Mouse (Mus musculus) heart, embryonic 15.5 days (tissue): Measurements from ENCODE around the gene Trpc4ap. TPM values are rescaled to one million over a fixed set of nuclear protein-coding genes. Genes with fewer than 3 reads are reported as not detected.
"Not testable (repeated sequence)": the region's sequence is repeated elsewhere in the genome, so short reads cannot be mapped to it uniquely, and the experiment has no call there.

Experiments used
- ATAC-seq: fragments of 200-750 bp; cut with Nextera tagmentation; replicated peaks from 2 replicates; pipeline ENCODE4 v1.8.0; 2017; ENCODE audit warnings: low read depth, moderate TSS enrichment; ENCODE audit not compliant: insufficient number of reproducible peaks, insufficient read depth, low FRiP score
- H3K27ac ChIP-seq: fragments of 300-500 bp; sonication (generic); 2 replicates; pipeline ENCODE4 v1.5.1; 2015; ENCODE audit warnings: mild to moderate bottlenecking, inconsistent platforms
- H3K27me3 ChIP-seq: fragments of 300-500 bp; sonication (generic); 2 replicates; pipeline ENCODE4 v1.6.1; 2015; ENCODE audit warnings: inconsistent platforms
- H3K36me3 ChIP-seq: fragments of 300-500 bp; sonication (generic); 2 replicates; pipeline ENCODE4 v1.6.1; 2015; ENCODE audit warnings: mild to moderate bottlenecking, inconsistent platforms
- H3K4me1 ChIP-seq: fragments of 300-500 bp; sonication (generic); replicated peaks from 2 replicates; pipeline ENCODE4 v1.6.1; 2015; ENCODE audit warnings: inconsistent platforms
- H3K4me2 ChIP-seq: fragments of 300-500 bp; sonication (generic); 2 replicates; pipeline ENCODE4 v1.6.1; 2015; ENCODE audit warnings: inconsistent platforms, mild to moderate bottlenecking, moderate library complexity
- H3K4me3 ChIP-seq: fragments of 300-500 bp; sonication (generic); 2 replicates; pipeline ENCODE4 v1.5.1; 2015; ENCODE audit warnings: mild to moderate bottlenecking, inconsistent platforms
- H3K9ac ChIP-seq: fragments of 300-500 bp; sonication (generic); 2 replicates; pipeline ENCODE4 v1.6.1; 2015; ENCODE audit warnings: mild to moderate bottlenecking, inconsistent platforms
- H3K9me3 ChIP-seq: fragments of 300-500 bp; sonication (generic); replicated peaks from 2 replicates; pipeline ENCODE4 v1.6.1; 2016; ENCODE audit warnings: inconsistent platforms
- WGBS: fragments of 180-500 bp; shearing (Covaris S2); methylation state at CpG from one replicate; pipeline ENCODE4 v1.1.7; 2015; ENCODE audit warnings: mixed read lengths; 5-methylcytosine and 5-hydroxymethylcytosine counted together
- polyA plus RNA-seq: library from polyadenylated mRNA; unstranded; fragments of >200 nt; fragmentation: Nextera tagmentation; extraction: Ambion mirVana; gene quantifications from 2 replicates; pipeline ENCODE4 v1.2.1, GENCODE M21; 2015

Gene Trpc4ap
- polyA plus RNA-seq, 1 experiment from 2014 or later: 83.0 TPM

DNA sequence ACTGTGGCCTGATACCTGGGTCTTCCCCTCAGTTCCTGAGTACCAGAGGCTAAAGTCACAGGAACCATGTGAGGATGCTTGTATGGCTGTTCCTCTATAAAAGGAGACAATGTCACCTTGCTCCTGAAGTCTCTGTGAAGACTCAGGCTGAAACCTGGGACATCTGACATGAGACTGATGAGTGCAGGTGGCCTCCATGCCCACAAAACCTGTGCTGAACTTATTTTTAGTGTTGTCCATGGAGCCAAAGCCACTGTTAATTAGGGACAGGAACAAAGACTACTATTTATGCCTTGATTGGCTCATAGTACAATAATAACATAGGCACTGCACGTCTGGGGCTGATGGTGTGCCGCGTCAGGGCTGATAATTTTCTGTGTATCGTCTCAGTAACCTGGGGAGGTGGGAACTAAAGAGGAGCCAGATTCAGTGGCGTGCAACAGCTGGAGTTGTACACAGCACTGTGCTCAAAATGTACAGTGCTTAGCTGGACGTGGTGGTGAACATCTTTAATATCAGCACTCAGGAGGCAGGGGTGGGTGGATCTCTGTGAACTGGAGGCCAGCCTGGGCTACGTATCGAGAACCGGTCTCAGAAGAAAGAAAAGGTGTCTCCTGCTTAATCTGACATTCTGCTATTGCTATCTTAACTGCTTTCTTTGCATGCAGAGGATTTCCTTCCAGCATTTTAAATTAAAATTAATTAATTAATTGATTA, 80.2 kb downstream of the Trpc4ap start:
- Histone ChIP-seq H3K9me3 (no peaks in the 10 kb centered on the region), H3K27ac (peak overlapping the region; percentile 91), H3K4me1 (peaks cover 43% of the 10 kb centered on the region), H3K9ac (peak overlapping the region; percentile 65), H3K27me3 (no peaks in the 10 kb centered on the region), H3K36me3 (peaks cover 21% of the 10 kb centered on the region; the same call in 1 of the 2 replicates), H3K4me2 (peak overlapping the region; percentile 76), H3K4me3 (peak overlapping the region; percentile 51)
- no peak for ATAC-seq
- WGBS: 51% methylated on average over 9 of the region's 9 CpGs

DNA sequence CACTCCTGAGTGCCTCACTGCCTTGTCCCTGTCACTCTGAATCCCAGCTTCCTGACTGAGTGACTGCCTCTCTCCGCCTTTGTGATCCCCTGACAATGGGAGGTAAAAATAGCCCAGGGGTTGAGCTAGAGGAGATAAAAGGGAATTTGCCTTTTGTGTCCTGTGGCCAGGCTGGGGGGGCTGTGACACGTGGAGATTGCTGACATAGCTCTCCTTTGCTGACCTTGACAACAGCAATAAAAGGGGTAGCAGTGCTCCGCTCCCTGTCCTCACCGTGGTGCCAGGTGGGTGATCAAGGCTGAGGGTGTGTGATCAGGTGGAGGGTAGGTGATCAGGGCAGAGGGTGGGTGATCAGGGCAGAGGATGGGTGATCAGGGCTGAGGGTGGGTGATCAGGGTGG, 81.2 kb downstream of the Trpc4ap start, which contains the start of gene Myh7b:
Gene Myh7b (plus strand): TSS at position 235 of the 400 bp plus-strand sequence.
- H3K4me1 ChIP-seq: peaks cover 47% of the 10 kb centered on the region
- 20% methylated on average over 4 of the region's 4 CpGs for WGBS
- H3K4me2 ChIP-seq: peak within 1 kb of the TSS; percentile 76
- H3K27ac ChIP-seq: peak within 1 kb of the TSS; percentile 91
- H3K4me3 ChIP-seq: peak within 1 kb of the TSS; percentile 51
- peak; percentile 69 for ATAC-seq
- no peaks in the 10 kb centered on the region for H3K27me3 ChIP-seq
- H3K9me3 ChIP-seq: no peaks in the 10 kb centered on the region
- H3K36me3 ChIP-seq: peaks cover 21% of the 10 kb centered on the region; the same call in 1 of the 2 replicates
- peak within 1 kb of the TSS; percentile 65 for H3K9ac ChIP-seq

DNA sequence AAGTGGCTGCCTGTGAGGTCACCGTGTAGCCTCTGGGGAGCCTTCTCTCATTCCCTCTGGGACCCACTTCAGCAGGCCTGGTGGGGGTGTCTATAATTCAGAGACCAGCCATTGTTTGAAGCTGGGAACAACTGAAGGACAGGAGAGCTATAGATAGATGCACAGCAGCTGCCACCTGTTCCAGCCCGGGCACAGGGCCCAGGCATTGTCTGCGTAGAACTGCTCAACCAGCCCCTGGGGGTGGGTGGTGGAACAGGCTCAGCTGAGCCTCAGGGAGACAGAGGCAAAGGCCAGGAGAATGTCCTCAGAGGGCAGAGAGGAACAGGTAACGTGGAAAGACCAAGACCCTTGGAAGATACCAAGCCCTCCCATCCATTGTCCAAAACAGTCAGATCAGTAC, 85.8 kb downstream of the Trpc4ap start:
- H3K9me3 ChIP-seq: no peaks in the 10 kb centered on the region
- 51% methylated on average over 4 of the region's 4 CpGs for WGBS
- H3K27ac ChIP-seq: peak overlapping the region; percentile 92
- H3K4me1 ChIP-seq: peaks cover 36% of the 10 kb centered on the region
- no peaks in the 10 kb centered on the region for H3K36me3 ChIP-seq
- 0 out of 2 replicates have a peak overlapping the region, but pooled peaks have one; percentile 27 for H3K9ac ChIP-seq
- ATAC-seq: peak; percentile 72
- H3K4me3 ChIP-seq: no peak overlapping the region
- H3K4me2 ChIP-seq: peak overlapping the region; percentile 44
- no peaks in the 10 kb centered on the region for H3K27me3 ChIP-seq

DNA sequence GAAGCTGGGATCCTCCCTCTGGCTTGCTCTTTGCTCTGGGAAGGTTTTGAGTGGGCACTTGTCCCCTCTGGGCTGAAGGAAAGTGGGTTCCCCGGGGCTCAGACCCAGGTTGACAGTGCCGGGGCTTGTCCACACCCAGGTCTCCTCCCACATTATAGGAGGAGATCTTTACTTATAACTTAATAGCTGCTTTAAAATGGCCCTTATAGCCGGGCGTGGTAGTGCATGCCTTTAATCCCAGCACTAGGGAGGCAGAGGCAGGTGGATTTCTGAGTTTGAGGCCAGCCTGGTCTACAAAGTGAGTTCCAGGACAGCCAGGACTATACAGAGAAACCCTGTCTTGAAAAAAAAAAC, 87.0 kb downstream of the Trpc4ap start:
- H3K4me1 ChIP-seq: peaks cover 31% of the 10 kb centered on the region
- not testable (repeated sequence) for H3K9me3 ChIP-seq, H3K27me3 ChIP-seq, ATAC-seq, H3K9ac ChIP-seq, H3K36me3 ChIP-seq, H3K4me3 ChIP-seq
- WGBS: 46% methylated on average over 4 of the region's 4 CpGs
- peak overlapping the region; percentile 92 for H3K27ac ChIP-seq
- peak overlapping the region; percentile 44 for H3K4me2 ChIP-seq

DNA sequence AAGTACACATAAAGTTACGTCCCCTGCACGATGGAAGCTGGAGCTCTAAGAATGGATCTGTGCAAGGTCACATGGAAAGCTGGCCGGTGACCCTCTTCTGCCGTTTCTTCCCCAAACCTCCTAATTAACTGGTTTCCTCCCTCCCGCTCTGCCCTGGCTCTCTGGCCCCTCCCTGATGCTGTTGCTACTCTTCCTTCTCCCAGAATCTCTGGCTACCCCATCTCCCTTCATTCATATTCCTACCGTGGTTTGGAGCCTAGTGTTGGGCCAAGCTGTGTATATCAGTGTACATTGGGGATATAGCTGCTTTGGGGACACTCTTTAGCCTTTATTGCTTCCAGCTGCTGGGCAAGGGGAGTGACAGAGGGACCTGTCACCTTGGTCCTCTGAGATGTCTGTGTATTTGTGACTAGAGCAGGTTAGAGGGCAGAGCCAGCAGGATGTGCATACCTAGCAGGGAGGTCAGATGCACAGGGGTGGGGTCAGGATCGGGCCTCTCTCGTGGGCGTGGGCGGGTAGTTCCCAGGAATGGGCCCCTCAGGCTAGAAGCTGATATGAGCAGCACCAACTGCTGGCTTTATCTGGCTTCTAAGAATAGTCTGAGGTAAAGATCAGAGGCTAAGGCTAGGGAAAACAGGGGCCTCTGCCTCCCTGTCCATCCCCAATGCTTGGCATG, 87.5 kb downstream of the Trpc4ap start:
- Histone ChIP-seq H3K4me1 (peaks cover 31% of the 10 kb centered on the region), H3K4me2 (peak overlapping the region; percentile 44), H3K36me3 (no peaks in the 10 kb centered on the region), H3K9ac (no peak overlapping the region), H3K9me3 (no peaks in the 10 kb centered on the region), H3K4me3 (no peak overlapping the region), H3K27ac (peak overlapping the region; percentile 92), H3K27me3 (no peaks in the 10 kb centered on the region)
- peak; percentile 49; the same call in 1 of the 2 replicates for ATAC-seq
- 26% methylated on average over 10 of the region's 10 CpGs for WGBS

DNA sequence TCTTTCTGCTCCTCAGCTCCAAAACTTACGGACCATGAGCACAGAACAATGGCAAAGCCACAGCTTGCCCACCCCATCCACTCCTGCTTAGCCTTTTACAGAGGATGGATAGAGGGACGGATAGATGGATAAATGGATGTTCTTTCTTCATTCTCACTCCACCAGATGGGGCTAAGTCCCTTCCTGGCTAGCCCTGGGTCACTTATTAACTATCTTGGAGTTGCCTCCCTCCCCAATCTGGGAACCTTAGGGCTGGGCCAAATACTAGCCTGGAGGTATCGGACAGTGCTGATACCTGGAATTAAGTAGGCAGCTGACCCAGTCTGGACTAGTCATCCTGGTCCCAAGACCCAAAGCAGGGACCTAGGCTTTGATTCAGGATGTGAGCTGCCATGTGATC, 88.5 kb downstream of the Trpc4ap start:
- Histone ChIP-seq H3K9me3 (no peaks in the 10 kb centered on the region), H3K27me3 (no peaks in the 10 kb centered on the region), H3K9ac (no peak overlapping the region), H3K27ac (no peak overlapping the region), H3K4me2 (no peak overlapping the region), H3K4me3 (no peak overlapping the region), H3K4me1 (peaks cover 31% of the 10 kb centered on the region), H3K36me3 (no peaks in the 10 kb centered on the region)
- WGBS: 54% methylated on average over 3 of the region's 3 CpGs
- no peak for ATAC-seq

DNA sequence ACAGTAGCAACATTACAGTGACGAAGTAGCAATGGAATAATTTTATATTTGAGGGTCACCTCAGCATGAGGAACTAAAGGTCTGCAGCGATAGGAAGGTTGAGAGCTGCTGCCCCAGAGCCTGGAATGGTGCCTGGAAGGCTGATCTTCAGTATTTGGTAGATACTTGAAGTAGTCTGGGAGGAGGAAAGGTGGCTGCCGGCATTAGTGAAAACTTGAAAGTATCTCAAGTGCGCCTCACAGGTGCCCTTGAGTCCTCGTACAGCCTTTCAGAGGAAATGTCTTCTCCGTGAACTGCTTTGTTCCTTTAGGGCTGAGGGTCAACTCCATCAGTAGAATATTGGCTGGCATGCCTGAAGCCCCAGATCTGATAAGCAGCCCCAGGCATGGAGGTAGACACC, 96.7 kb downstream of the Trpc4ap start:
- Histone ChIP-seq H3K27me3 (no peaks in the 10 kb centered on the region), H3K27ac (no peak overlapping the region), H3K4me1 (peaks cover 17% of the 10 kb centered on the region), H3K4me2 (no peak overlapping the region), H3K9me3 (no peaks in the 10 kb centered on the region), H3K9ac (no peak overlapping the region), H3K36me3 (no peaks in the 10 kb centered on the region), H3K4me3 (no peak overlapping the region)
- no peak for ATAC-seq
- WGBS: 76% methylated on average over 6 of the region's 6 CpGs

DNA sequence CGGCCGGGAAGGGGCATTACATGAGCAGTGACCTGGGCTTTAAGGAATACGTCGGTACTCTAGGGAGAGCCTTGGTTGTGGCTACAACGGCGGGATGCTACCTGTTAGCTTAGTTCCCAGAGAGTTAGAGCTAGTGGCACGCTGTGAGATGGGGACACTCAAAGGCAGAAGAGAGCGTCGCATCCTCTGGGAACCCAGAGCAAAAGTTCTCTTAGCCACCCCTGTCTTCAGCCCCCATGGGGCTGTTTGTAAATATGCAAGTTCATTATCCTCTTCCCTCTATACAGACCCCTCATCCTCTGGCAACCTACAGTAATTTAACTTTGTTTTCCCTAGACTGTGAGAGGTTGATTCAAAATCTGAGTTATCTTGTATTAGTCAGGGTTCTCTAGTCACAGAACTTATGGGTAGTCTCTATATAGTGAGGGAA, 99.3 kb downstream of the Trpc4ap start:
- Histone ChIP-seq H3K4me2 (peak overlapping the region; percentile 86), H3K9ac (peak overlapping the region; percentile 85)

DNA sequence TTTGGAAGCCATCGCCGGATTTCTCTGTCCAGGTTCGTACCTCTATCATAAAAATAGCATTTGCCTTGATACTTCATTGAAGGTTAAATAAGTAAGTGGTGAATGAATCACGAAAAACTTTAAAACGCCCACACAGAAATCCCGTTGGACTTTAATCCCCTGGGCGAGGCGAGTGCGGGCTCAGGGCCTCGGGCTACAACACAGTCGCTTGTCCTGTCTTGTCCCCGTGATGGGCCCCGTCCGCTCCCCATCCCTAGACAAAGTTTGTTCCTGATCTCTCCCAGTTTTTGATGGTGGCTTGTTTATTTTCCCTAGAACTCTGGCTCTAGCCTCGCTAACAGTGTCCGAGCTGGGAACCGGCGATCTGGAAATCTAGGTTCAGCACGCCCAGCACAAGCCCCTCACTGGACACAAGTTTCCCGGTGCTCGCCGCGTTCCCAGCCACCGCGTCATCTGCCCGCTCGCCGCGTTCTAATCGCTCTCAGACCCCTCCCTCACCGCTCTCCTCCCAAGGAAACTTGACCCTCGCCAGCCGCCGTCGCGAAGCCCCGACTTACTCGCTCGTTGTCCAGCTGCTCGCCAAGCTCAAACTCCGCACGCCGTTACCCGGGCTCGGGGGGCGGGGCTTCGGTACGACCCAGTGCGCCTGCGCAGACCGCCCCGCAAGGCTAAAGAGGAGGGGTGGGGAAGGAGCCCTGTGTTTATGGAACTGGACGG, 99.9 kb downstream of the Trpc4ap start, which contains the start of gene Gss:
Gene Gss (minus strand): TSS at position 674 of the 717 bp plus-strand sequence.
- peak within 1 kb of the TSS; percentile 77 for H3K4me3 ChIP-seq
- WGBS: under 1% methylated on average over 53 of the region's 53 CpGs
- ATAC-seq: peak; percentile 93

More for the DNA sequence above, 99.3 kb downstream of the Trpc4ap start:
- Histone ChIP-seq H3K9me3 (no peaks in the 10 kb centered on the region), H3K4me3 (peak overlapping the region; percentile 77), H3K27me3 (no peaks in the 10 kb centered on the region), H3K27ac (peak overlapping the region; percentile 93), H3K4me1 (peaks cover 17% of the 10 kb centered on the region), H3K36me3 (no peaks in the 10 kb centered on the region)
- 0% methylated on average over 9 of the region's 9 CpGs for WGBS
- no peak for ATAC-seq

DNA sequence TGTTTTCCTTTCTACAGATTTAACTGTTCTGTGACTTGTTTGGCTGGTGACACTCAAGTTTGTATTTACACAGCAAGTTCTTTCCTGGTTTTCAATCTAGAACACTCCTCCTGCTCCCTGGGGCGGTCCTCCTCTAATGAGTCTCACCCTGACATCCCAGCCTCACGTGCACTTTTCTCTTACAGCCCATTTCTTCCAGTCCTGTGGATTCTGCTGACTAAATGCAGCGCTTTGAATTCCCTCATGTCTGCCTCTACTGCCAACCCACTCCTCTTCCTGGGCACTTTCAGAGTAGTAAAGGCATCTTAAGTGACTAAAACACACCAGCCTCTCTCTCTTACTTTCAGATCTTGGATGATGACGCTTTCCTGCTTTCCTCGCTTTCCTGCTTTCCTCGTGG, 100.5 kb downstream of the Trpc4ap start:
- ATAC-seq: no peak
- H3K4me1 ChIP-seq: peaks cover 17% of the 10 kb centered on the region
- H3K27ac ChIP-seq: peak overlapping the region; percentile 93
- no peaks in the 10 kb centered on the region for H3K36me3 ChIP-seq
- H3K4me3 ChIP-seq: peak overlapping the region; percentile 77
- H3K9ac ChIP-seq: peak overlapping the region; percentile 85
- whole genome bisulfite sequencing: 7% methylated on average over 6 of the region's 6 CpGs
- no peaks in the 10 kb centered on the region for H3K27me3 ChIP-seq
- H3K4me2 ChIP-seq: peak overlapping the region; percentile 86
- H3K9me3 ChIP-seq: no peaks in the 10 kb centered on the region

More for the DNA sequence above, 99.9 kb downstream of the Trpc4ap start, which contains the start of gene Gss:
- Histone ChIP-seq H3K9ac (peak within 1 kb of the TSS; percentile 85), H3K9me3 (no peaks in the 10 kb centered on the region), H3K4me2 (peak within 1 kb of the TSS; percentile 86), H3K27ac (peak within 1 kb of the TSS; percentile 93), H3K4me1 (peaks cover 17% of the 10 kb centered on the region), H3K27me3 (no peaks in the 10 kb centered on the region), H3K36me3 (no peaks in the 10 kb centered on the region)

DNA sequence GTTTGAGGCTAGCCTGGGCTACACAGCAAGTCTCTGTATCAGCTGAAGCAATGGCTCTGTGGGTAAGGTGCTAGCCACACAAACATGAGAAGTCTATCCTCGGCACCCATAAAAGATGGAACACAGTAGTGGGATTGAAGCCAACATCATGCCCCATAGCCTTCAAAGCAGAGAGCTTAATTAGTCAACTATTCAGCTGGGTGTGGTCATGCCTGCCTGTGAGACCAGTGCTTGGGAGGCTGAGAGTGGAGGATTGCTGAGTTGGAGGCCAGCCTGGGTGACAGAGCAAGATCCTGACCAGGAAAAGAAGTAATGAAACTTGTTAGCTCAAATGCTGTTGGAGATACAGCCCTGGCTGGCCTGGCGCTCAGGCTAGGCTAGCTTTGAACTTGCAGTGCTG, 101.3 kb downstream of the Trpc4ap start:
- ATAC-seq: no peak
- Histone ChIP-seq H3K27me3 (no peaks in the 10 kb centered on the region), H3K27ac (no peak overlapping the region), H3K9ac (no peak overlapping the region), H3K4me2 (no peak overlapping the region), H3K4me1 (peaks cover 14% of the 10 kb centered on the region), H3K9me3 (no peaks in the 10 kb centered on the region), H3K36me3 (no peaks in the 10 kb centered on the region), H3K4me3 (no peak overlapping the region)
- WGBS: 98% methylated on average over 2 of the region's 2 CpGs
